Mouse (Mus musculus): Measurements from ENCODE around the gene Psg17. TPM values are rescaled to one million over a fixed set of nuclear protein-coding genes. Genes with fewer than 3 reads are reported as not detected.
A peak's percentile ranks its signal among the peaks of the same experiment; 100 is the strongest.
"Not testable (repeated sequence)": the region's sequence is repeated elsewhere in the genome, so short reads cannot be mapped to it uniquely, and the experiment has no call there.

Psg17 gene
- polyA plus RNA-seq (2015; fragmentation: Nextera tagmentation; extraction: Ambion mirVana) = not detected in 2 replicates

GRCm38 (mm10) chr7:18821507-18821906 is at the start of gene Psg17:
Gene Psg17, minus strand, starts transcription at chr7:18821607.
- no peak for ATAC-seq
- Histone ChIP-seq H3K27me3 (no peaks in the 10 kb centered on the region), H3K27ac (no peak within 1 kb of the TSS), H3K9ac (replicated peaks) (no peak within 1 kb of the TSS), H3K4me1 (replicated peaks) (no peaks in the 10 kb centered on the region), H3K36me3 (no peaks in the 10 kb centered on the region), H3K4me3 (replicated peaks) (no peak within 1 kb of the TSS), H3K9me3 (no peaks in the 10 kb centered on the region), H3K4me2 (replicated peaks) (no peak within 1 kb of the TSS)
- WGBS = 81% methylated on average over 3 of the region's 3 CpGs

DNA sequence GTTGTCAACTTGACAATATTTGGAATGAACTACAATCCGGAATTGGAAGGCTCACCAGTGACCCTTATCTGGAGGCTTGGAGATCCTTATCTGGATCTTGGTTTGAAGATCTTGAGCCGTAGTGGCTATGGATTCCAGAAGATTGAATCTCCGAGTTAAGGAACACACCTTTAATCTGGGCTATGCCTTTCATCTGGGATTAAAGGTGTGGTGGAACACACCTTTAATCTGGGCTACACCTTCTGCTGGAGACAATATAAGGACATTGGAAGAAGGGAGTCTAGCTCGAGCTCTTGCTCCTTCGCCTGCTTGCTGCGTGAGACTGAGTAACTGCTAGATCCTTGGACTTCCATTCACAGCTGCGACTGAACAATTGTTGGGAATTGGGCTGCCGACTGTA is 49.6 kb upstream of the Psg17 start, which contains the start of gene Pglyrp1:
Gene Pglyrp1 (plus strand): TSS at position 301 of the 400 bp plus-strand sequence.
- not testable (repeated sequence) for H3K27me3 ChIP-seq; H3K9me3 ChIP-seq; H3K9ac ChIP-seq (replicated peaks); H3K36me3 ChIP-seq; H3K4me1 ChIP-seq (replicated peaks); ATAC-seq; H3K27ac ChIP-seq; H3K4me2 ChIP-seq (replicated peaks); H3K4me3 ChIP-seq (replicated peaks)
- WGBS = 86% methylated on average over 1 of the region's 8 CpGs

- no peak for ATAC-seq
- H3K27ac ChIP-seq = no peak overlapping the region
- WGBS = 88% methylated on average over 2 of the region's 2 CpGs
- no peak overlapping the region for H3K9ac ChIP-seq (replicated peaks)
- 0 out of 2 replicates have a peak, but pooled peaks cover 6% of the 10 kb centered on the region for H3K9me3 ChIP-seq
- H3K36me3 ChIP-seq = no peaks in the 10 kb centered on the region
- no peak overlapping the region for H3K4me2 ChIP-seq (replicated peaks)
- no peak overlapping the region for H3K4me3 ChIP-seq (replicated peaks)
- H3K27me3 ChIP-seq = no peaks in the 10 kb centered on the region
- no peaks in the 10 kb centered on the region for H3K4me1 ChIP-seq (replicated peaks)
Observed at GRCm38 (mm10) chr7:18868491-18868890, 47.1 kb upstream of the Psg17 start.

DNA sequence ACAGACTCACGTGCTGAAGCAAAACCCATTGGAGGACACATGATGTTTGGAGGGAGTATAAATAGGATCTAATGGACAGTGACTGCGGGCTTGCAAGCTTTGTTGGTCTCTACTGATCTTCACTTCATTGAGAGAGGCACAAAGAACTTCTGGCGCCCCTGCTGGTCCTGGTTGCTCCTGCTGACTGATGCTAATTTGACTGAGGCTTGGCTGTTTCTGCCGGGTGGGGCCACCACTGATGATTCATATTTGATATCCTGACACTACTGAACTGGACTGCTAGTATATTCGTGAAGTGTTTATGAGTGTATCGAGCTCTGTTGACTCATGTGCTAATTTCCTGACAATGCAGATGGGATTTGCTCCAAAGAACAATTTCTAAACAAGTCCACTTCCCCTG is 41.4 kb upstream of the Psg17 start:
- Histone ChIP-seq H3K27ac (no peak overlapping the region), H3K4me1 (replicated peaks) (no peaks in the 10 kb centered on the region), H3K9me3 (0 out of 2 replicates have a peak, but pooled peaks cover 4% of the 10 kb centered on the region), H3K9ac (replicated peaks) (no peak overlapping the region), H3K4me3 (replicated peaks) (no peak overlapping the region), H3K36me3 (no peaks in the 10 kb centered on the region), H3K27me3 (no peaks in the 10 kb centered on the region), H3K4me2 (replicated peaks) (no peak overlapping the region)
- no peak for ATAC-seq
- WGBS = 89% methylated on average over 6 of the region's 6 CpGs

GRCm38 (mm10) chr7:18858310-18858916 is 37.0 kb upstream of the Psg17 start:
- Histone ChIP-seq H3K27ac (no peak overlapping the region), H3K9me3 (no peaks in the 10 kb centered on the region), H3K4me3 (replicated peaks) (no peak overlapping the region), H3K4me2 (replicated peaks) (no peak overlapping the region), H3K9ac (replicated peaks) (no peak overlapping the region), H3K4me1 (replicated peaks) (no peaks in the 10 kb centered on the region), H3K27me3 (no peaks in the 10 kb centered on the region), H3K36me3 (no peaks in the 10 kb centered on the region)
- no peak for ATAC-seq
- WGBS = 76% methylated on average over 5 of the region's 5 CpGs

DNA sequence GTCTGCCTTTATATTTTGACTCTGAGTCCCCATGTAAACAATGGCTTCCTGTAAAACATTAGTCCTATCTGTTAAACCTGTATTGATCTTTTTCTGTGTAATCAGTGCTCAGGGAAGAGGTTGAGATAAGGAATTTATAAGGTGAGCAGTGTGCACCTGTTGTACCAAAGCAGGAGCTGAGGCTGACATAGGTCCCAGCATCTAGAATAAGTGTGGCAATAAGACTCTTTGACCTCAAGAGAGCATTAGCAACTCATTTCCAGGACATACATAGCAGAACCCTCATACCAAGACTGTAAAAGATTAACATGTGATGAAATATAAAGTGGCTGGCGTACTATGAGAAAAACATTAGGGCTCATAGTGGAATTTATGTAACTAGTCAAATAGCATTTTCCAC is 27.0 kb upstream of the Psg17 start:
- no peak for ATAC-seq
- Histone ChIP-seq H3K9me3 (no peaks in the 10 kb centered on the region), H3K4me1 (replicated peaks) (no peaks in the 10 kb centered on the region), H3K9ac (replicated peaks) (no peak overlapping the region), H3K27me3 (no peaks in the 10 kb centered on the region), H3K27ac (no peak overlapping the region), H3K4me3 (replicated peaks) (no peak overlapping the region), H3K36me3 (no peaks in the 10 kb centered on the region), H3K4me2 (replicated peaks) (no peak overlapping the region)
- 95% methylated on average over 1 of the region's 1 CpGs for WGBS

DNA sequence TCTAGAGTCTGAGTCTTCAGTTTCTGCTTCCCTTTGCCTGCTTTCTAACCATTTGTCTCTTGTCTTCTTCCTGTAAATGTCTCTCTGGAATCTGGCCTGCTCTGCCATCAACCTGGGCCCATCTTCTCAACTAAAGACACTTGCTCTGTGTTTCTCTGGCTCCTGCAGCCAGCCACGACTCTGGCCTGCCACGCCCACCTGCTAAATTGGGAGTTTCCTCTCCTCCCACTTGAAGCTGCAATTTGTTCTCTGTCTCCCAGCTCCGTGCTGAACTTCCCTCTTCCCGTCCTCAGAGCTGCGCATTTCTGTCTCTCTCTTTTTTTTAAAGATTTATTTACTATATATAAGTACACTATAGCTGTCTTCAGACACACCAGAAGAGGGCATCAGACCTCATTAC is 23.4 kb upstream of the Psg17 start:
- no peak overlapping the region for H3K9ac ChIP-seq (replicated peaks)
- H3K4me3 ChIP-seq (replicated peaks) = no peak overlapping the region
- ATAC-seq = no peak
- no peak overlapping the region for H3K4me2 ChIP-seq (replicated peaks)
- H3K9me3 ChIP-seq = no peaks in the 10 kb centered on the region
- H3K4me1 ChIP-seq (replicated peaks) = peaks cover 5% of the 10 kb centered on the region
- no peaks in the 10 kb centered on the region for H3K36me3 ChIP-seq
- WGBS = 52% methylated on average over 5 of the region's 5 CpGs
- H3K27me3 ChIP-seq = no peaks in the 10 kb centered on the region
- no peak overlapping the region for H3K27ac ChIP-seq

- H3K27ac ChIP-seq = no peak overlapping the region
- ATAC-seq = peak; percentile 55
Observed at GRCm38 (mm10) chr7:18841174-18841567, 19.8 kb upstream of the Psg17 start.

DNA sequence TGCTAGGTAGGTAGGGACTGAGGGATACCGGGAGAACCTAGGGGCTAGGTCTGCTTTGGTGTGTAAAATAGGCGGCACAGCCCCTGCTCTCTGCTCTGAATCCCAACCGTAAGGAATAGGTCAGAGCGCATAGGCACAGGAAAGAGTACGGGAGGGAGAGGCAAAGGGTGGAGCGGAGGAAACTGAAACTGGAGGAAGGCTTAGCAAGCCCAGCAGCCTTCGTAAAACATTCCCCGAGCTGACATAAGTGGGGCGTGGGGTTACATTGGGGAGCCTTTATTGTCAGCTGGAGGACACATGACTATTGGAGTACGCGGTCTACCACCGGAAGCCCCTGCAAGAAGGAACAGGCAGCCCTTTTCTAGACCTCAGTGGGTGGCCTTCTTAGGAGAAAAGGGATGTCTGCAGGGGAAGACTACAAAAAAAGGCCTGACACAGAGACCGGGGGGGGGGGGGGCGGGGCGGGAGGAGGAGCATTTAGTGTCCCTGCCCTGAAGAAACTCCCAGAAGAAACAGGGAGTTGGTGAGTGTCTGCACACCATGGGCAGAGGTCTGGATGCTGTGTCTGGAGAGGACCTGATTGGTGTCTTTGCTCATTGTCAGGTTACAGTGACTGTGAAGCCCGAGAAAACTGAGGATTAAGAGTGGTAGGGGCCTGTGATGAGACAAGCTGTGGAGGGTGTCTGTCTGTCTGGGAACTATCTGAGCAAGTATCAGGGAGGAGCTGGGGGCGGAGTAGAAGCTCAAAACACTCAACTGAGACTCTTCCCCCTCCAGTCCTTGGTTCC is 19.2 kb upstream of the Psg17 start:
- WGBS = 3% methylated on average over 14 of the region's 17 CpGs
- peak; percentile 65 for ATAC-seq
- H3K36me3 ChIP-seq = no peaks in the 10 kb centered on the region
- peak overlapping the region; percentile 14; the same call in 1 of the 2 replicates for H3K27ac ChIP-seq
- peaks cover 5% of the 10 kb centered on the region for H3K4me1 ChIP-seq (replicated peaks)
- H3K9ac ChIP-seq (replicated peaks) = peak overlapping the region; percentile 62
- H3K27me3 ChIP-seq = no peaks in the 10 kb centered on the region
- no peaks in the 10 kb centered on the region for H3K9me3 ChIP-seq
- H3K4me3 ChIP-seq (replicated peaks) = peak overlapping the region; percentile 39
- peak overlapping the region; percentile 61 for H3K4me2 ChIP-seq (replicated peaks)

More at GRCm38 (mm10) chr7:18841174-18841567, 19.8 kb upstream of the Psg17 start:
- H3K4me3 ChIP-seq (replicated peaks) = peak overlapping the region; percentile 20; the same call in 1 of the 2 replicates
- H3K4me1 ChIP-seq (replicated peaks) = peaks cover 5% of the 10 kb centered on the region
- no peak overlapping the region for H3K9ac ChIP-seq (replicated peaks)
- H3K9me3 ChIP-seq = no peaks in the 10 kb centered on the region
- H3K36me3 ChIP-seq = no peaks in the 10 kb centered on the region
- H3K4me2 ChIP-seq (replicated peaks) = peak overlapping the region; percentile 61
- no peaks in the 10 kb centered on the region for H3K27me3 ChIP-seq
- 73% methylated on average over 1 of the region's 1 CpGs for WGBS

- H3K27me3 ChIP-seq = no peaks in the 10 kb centered on the region
- peak within 1 kb of the TSS; percentile 62 for H3K9ac ChIP-seq (replicated peaks)
- H3K9me3 ChIP-seq = no peaks in the 10 kb centered on the region
- 22% methylated on average over 3 of the region's 3 CpGs for WGBS
- H3K27ac ChIP-seq = peak within 1 kb of the TSS; percentile 14; the same call in 1 of the 2 replicates
- peak within 1 kb of the TSS; percentile 39 for H3K4me3 ChIP-seq (replicated peaks)
- H3K36me3 ChIP-seq = no peaks in the 10 kb centered on the region
- peak; percentile 37; the same call in 1 of the 2 replicates for ATAC-seq
- peak within 1 kb of the TSS; percentile 61 for H3K4me2 ChIP-seq (replicated peaks)
- H3K4me1 ChIP-seq (replicated peaks) = peaks cover 5% of the 10 kb centered on the region
Observed at GRCm38 (mm10) chr7:18839865-18840264, 18.5 kb upstream of the Psg17 start, which contains the start of gene Mill2. Gene Mill2, plus strand, starts transcription at chr7:18839966.

DNA sequence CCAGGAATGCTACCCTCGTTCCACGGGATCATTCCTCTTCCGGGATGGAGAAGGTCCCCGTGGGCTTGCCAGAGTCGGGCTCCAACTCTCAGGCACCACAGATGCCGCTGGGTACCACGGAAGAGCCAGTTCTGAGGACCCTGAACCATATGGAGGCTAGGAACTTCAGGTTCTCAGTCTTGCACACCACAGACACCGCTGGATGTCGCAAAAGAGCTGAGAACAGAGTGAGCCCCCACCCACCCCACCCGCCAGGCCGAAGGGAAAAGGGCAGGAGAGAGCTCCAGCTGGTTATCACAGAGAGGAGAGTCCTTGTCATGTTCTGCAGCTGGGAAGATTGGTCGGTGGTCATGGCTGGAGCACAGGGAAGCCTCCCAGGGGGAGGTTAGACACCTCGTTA is 10.9 kb upstream of the Psg17 start:
- H3K4me2 ChIP-seq (replicated peaks) = no peak overlapping the region
- no peak overlapping the region for H3K9ac ChIP-seq (replicated peaks)
- no peaks in the 10 kb centered on the region for H3K27me3 ChIP-seq
- WGBS = 53% methylated on average over 13 of the region's 13 CpGs
- no peaks in the 10 kb centered on the region for H3K9me3 ChIP-seq
- ATAC-seq = no peak
- H3K4me1 ChIP-seq (replicated peaks) = no peaks in the 10 kb centered on the region
- H3K27ac ChIP-seq = no peak overlapping the region
- no peaks in the 10 kb centered on the region for H3K36me3 ChIP-seq
- H3K4me3 ChIP-seq (replicated peaks) = no peak overlapping the region

GRCm38 (mm10) chr7:18829545-18829944 is 8.1 kb upstream of the Psg17 start:
- no peaks in the 10 kb centered on the region for H3K9me3 ChIP-seq
- ATAC-seq = no peak
- H3K4me2 ChIP-seq (replicated peaks) = no peak overlapping the region
- no peak overlapping the region for H3K9ac ChIP-seq (replicated peaks)
- H3K27me3 ChIP-seq = no peaks in the 10 kb centered on the region
- no peaks in the 10 kb centered on the region for H3K4me1 ChIP-seq (replicated peaks)
- 79% methylated on average over 7 of the region's 7 CpGs for WGBS
- no peaks in the 10 kb centered on the region for H3K36me3 ChIP-seq
- no peak overlapping the region for H3K4me3 ChIP-seq (replicated peaks)
- H3K27ac ChIP-seq = no peak overlapping the region

Measured in midbrain, embryonic 13.5 days (tissue).